Mouse (Mus musculus) cerebellum, adult 11-12 months (tissue): ENCODE measurements around the gene Hoxc8.

Experiments
- DNase-seq: peaks from one replicate; pipeline ENCODE4 v3.0.0; 2022

The Hoxc8 gene

GRCm38 (mm10) chr15:103010112-103010846 lies 19.9 kb downstream of the Hoxc8 start:
- DNase-seq = no peak

DNA sequence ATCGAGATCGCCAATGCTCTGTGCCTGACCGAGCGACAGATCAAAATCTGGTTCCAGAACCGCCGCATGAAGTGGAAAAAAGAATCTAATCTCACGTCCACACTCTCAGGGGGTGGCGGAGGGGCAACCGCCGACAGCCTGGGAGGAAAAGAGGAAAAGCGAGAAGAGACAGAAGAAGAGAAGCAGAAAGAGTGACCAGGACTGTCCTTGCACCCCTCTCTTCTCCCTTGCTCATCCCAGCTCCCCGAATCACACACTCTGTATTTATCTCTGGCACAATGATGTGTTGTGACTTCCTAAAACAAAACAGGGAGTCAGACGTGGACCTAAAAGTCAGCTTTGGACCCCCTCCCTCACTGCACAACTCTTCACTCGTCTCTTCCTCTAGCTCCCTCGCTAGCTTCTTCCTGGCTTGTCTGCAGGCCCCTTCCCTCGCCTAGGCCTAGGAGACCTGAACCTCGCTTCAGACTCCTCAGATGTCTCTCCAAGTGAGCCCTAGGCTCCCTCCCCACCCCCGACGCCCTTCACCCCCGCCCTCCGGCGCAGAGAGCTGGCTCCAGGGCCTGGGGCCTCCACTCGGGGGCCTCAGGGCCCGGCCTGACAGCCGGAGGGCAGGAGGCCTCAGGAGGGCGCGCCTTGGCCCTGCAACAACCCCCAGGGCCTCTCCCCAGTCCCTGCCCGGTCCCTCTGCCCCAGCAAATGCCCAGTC lies 20.6 kb downstream of the Hoxc8 start:
- DNase-seq = no peak

- no peak for DNase-seq
Measured at GRCm38 (mm10) chr15:103011928-103012486, 21.6 kb downstream of the Hoxc8 start.

DNA sequence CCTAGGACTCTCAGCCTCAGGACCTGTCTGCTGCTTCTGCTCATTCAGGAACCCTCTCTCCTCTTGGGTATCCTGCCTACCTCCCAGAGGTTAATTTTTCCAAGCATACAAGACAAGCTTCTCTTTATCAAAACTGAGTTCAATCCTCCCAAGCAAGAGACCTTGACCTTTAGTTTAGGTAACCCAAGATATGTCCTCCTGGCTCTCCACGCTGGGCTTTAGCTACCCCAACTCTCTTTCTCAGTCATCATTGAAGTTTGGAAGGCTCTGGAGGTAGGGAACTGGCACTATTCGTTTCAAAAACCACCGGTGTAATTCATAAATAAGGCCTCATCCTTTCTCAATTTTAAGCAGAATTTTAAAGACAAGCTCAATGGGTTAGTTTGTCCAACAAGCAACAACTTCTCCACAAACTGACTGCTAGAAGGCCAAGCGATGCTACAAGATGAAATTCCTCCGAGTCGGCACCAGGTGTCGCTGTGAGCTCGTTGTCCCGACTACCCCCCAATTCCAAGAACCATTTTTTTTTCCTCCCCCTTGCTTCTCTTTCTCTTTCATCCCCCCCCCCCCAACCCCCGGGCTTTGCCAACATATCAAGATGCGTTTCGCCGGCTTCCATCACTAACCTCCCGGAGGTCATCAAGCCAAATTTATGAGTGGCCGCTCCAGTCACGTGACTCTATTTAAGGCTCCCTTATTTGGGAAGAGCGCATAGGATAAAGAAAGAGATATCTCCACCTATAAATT lies 23.0 kb downstream of the Hoxc8 start:
- no peak for DNase-seq

- no peak for DNase-seq
Measured at GRCm38 (mm10) chr15:103014166-103015008, 24.0 kb downstream of the Hoxc8 start.

DNA sequence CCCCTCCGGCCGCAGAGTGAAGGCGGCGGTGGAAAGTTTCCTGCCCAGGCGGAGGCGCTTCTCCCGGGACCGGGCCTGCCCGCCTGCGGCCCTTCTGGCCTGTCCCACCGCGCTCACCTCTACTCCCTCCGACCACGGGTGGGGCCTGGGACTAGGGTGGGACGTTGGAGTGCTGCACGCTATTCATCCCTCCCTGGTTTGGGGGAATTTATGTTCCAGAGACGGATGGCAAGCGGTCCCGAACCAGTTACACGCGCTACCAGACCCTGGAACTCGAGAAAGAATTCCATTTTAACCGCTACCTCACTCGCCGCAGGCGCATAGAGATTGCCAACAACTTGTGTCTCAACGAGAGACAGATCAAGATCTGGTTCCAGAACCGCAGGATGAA lies 24.6 kb downstream of the Hoxc8 start:
- no peak for DNase-seq

DNA sequence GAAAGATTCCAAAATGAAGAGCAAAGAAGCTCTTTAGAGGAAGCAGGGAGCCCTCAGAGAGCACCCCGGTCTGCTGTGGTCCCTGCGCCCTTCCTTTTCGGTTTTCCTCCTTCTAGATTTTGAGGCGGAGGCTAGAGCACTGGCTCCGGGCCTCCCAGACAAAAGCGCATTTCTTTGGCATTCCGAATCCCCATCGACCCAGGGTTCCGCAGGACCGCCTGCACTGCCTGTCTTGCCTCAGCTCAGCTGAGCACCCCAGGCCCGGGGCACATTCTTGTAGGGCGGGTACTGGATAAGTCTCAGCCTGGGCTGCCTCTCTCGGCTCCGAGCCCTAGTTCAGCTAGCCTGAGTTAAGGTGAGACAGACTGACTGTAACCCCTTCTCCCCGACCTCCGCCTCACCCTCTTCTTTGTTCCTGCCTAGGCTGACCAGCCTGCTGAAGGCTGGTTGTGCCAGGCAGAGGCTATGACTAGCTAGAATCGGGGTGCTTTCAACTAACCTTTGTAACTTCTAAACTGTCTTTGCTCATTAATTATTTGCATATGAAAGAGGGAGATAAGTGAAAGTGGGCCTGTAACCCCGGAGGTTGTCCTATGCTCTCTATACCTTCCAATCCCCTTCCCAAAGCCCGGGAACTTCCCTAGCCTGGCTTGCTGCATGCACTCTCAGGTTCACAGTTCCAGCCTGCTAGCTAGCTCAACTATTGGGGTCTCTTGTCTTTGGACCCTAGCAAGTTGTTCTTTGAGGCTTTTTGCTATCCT lies 25.2 kb downstream of the Hoxc8 start:
- no peak for DNase-seq

- DNase-seq = no peak
Measured at GRCm38 (mm10) chr15:103018636-103019035, 28.2 kb downstream of the Hoxc8 start, which contains the start of gene Hoxc4. TSS of gene Hoxc4 (plus strand) at chr15:103018934.

DNA sequence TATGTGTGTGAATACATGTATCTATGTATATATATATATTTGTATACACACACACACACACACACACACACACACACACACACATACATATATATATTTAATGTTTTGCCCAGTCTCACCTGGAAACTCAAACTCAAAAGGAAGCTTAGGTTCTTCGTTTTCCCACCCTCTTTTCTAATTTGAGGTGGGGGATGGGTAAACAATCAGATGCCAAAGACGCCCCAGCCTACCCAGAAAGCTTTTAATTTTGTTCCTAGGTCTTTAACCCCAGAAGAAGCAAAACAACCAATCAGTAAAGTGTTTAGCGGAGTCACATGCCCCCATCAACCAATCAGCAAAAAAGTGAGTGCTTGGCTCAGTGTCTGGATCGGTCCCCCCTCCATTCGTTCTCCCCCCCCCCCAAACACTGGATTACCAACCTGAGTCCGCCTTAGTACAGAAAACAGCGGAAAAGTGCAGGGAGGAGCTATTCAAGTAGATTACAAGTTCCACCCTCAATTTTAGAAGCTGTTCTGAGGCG lies 30.6 kb downstream of the Hoxc8 start:
- DNase-seq = no peak

GRCm38 (mm10) chr15:103021544-103021943 lies 31.1 kb downstream of the Hoxc8 start:
- DNase-seq = no peak

- no peak for DNase-seq
Measured at GRCm38 (mm10) chr15:103024131-103024530, 33.7 kb downstream of the Hoxc8 start.

DNA sequence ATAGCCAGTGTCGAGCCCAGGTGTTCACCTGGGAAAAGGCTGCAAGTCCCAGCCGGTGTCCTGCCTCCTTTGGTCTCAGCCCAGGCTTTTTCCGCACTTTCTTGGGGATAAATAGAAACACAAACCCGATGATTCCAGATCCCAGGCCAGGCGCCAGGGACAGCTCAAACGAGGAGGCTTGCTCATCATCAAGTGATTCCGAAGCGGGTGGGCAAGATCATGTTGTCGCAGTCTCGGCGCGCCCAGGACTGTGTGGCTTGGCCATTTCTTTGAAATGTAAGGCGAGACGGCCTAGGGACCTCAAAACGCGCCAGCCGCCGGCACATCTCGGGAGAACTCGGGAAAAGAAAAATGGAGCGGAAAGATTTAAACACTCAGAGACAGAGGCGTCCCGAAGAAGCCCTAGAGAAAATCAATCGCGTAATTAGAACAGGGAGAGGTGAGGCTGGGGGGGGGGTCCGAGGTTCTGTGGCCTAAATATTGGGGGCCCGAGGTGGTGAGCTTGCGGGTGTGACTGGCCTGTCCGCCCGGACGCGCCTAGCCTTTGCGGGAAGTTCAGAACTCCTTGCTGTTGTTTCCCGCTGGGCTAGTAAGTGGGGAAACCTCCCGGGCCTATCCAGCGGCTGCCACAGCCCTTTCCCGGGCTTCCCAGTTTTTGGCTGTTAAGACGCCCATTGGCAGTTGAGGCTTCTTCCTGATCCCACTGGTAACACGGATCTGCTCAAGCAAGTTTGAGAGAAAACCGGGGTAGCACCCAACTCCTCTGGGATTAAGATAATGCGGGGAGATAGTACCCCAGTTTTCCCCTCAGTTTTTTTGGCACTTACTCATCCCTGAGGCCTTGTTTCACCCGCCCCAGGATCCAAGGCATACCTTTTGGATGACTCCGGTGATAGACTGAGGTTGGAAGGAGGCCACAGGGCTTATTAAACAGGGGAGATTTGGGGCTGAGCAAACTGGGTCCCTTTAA lies 37.1 kb downstream of the Hoxc8 start:
- no peak for DNase-seq

DNA sequence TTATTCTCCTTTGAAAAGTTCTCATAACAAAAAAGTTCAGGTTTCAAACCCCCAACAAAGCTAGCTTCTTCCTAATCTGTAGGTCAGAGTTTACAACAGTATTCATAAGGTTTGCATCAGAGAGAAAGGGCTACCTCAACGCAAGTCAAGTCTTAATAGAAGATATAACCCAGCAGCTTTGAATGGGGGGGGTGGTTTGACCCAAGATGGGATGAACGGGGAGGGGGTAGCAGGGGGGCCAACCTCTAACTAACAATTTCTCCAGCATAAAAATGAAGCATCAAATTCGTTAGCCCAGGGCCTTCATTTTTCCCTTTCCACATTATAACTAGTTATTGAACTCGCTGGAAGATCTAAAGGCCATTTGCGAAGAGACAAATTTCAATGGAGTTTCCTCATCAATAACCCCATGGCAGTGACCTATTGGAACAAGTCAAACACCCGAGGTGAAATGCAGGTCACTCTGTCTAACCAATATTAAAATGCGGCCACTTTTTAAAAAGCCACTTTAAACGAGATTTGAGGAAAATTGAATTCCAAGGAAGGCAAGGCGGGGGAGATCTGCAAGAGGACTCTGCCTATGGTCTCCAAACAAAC lies 38.6 kb downstream of the Hoxc8 start:
- DNase-seq = no peak

- DNase-seq = no peak
Measured at GRCm38 (mm10) chr15:103030142-103030541, 39.7 kb downstream of the Hoxc8 start.

DNA sequence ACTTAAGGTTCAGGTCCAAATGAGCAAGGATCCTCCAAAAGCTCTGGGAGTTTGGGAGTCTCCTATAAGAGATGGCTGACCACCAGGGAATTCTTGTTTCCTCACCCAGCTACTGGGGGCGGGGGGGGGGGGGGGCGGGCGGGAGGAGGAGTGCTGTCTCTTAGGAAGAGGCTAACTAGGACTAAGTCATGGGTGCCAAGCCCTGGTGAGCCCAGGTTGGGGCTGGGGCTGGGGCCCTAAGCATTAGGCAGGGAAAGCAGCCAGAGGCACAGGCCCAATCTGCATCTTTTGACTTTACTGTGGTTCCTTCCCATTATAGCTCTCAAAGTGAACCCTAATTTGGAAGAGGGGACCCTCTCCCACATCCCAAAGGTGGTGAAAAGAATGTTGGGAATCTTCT lies 41.8 kb downstream of the Hoxc8 start:
- DNase-seq = no peak

- no peak for DNase-seq
Measured at GRCm38 (mm10) chr15:103032646-103033575, 42.5 kb downstream of the Hoxc8 start.

GRCm38 (mm10) chr15:103034043-103034806 lies 43.8 kb downstream of the Hoxc8 start:
- no peak for DNase-seq
